Mouse (Mus musculus): ENCODE measurements around the gene Antxr1.

DNA sequence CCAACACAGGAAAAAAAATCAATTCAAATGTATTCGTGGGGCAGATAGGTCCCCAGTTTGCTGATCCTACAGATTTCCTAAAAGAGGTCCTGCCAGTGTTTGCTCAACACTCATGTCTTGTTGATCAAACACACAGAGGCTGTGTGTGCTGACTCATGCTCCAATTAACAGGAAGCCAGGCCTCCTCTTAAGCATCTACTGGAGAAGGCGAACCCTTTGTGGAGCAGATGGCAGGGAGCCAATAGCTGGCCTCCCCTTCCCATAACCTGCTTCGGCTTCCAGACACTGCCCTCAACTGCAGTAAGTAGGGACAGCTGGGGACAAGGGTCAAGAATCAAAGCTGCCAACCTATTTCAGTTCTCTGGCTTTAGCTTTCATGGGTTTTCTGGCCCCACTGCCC, 58.1 kb downstream of the Antxr1 start:
- TF ChIP-seq CTCF (IDR thresholded peaks at IDR 0.05; ENCODE audit: insufficient read depth, low read length) (no peak), POLR2A (IDR thresholded peaks at IDR 0.05; ENCODE audit: borderline replicate concordance, extremely low read depth, low read depth, low read length) (no peak)

Measured in lung, adult 2 months (tissue).